8 mouse cellular contexts compared by ENCODE assay signal in the genomic region with DNA sequence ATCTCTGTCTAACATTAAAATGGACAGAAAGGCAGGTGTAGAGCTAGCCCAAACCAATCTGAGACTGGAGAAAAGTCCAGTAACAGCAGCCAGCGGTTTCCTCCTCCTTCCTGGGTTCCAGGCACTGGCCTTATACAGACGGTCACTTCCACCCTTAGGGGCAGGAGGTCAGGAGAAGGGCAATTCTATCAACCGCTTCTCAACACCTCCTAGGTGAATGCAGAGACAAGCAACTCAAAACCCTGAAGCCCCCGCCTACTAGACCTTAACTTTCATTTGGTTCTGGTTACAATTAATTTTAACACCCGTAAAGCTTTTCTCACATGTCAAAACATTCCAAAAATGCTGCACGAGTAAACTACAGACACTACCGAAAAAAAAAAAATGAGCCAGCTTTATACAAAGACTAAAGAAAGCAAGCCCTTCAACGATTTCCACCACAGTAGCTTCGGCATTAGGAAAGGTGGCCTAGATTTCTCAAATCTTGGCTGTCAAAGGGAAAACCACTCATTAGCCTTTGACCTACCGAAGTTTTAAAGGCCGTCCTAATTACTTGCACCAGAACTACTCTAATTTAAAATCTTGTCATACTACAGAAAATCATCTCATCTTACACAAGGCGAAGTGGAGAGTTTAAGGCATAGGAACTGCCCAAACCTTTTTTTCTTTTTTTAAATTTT. TPM values are rescaled to one million over a fixed set of nuclear protein-coding genes. Genes with fewer than 3 reads are reported as not detected.
DNase-seq lines count a peak whose midpoint lies in the region; ATAC-seq and TF ChIP-seq lines count a peak whose summit lies in the region.

No protein-coding gene starts in this region.

- H3K27me3 ChIP-seq in heart, embryonic 15.5 days = no peaks in the 10 kb centered on the region
- 0 out of 2 replicates have a peak, but pooled peaks cover 2% of the 10 kb centered on the region for H3K27me3 ChIP-seq in hindbrain, embryonic 13.5 days
- no peaks in the 10 kb centered on the region for H3K27me3 ChIP-seq in midbrain, embryonic 16.5 days (ENCODE audit: control insufficient read depth, insufficient read depth, low read depth, low read length)

- peak overlapping the region; percentile 98 for H3K27ac ChIP-seq in heart, embryonic 15.5 days
- peak overlapping the region; percentile 79 for H3K27ac ChIP-seq in bone marrow macrophage, adult 2 months (ENCODE audit: insufficient read depth, low read depth, low read length)
- H3K27ac ChIP-seq in hindbrain, embryonic 13.5 days = peak overlapping the region; percentile 98
- H3K27ac ChIP-seq in midbrain, embryonic 16.5 days (ENCODE audit: low read length) = peak overlapping the region; percentile 99

- H3K4me1 ChIP-seq in heart, embryonic 15.5 days (replicated peaks) = peaks cover 46% of the 10 kb centered on the region
- peaks cover 34% of the 10 kb centered on the region for H3K4me1 ChIP-seq in bone marrow macrophage, adult 2 months (ENCODE audit: control insufficient read depth, insufficient read depth, low read length)
- peaks cover 48% of the 10 kb centered on the region for H3K4me1 ChIP-seq in hindbrain, embryonic 13.5 days (replicated peaks)
- peaks cover 42% of the 10 kb centered on the region for H3K4me1 ChIP-seq in midbrain, embryonic 16.5 days (ENCODE audit: control insufficient read depth, insufficient read depth, low read length)

- ATAC-seq in heart, embryonic 15.5 days (replicated peaks; ENCODE audit: insufficient number of reproducible peaks, insufficient read depth, low FRiP score, low read depth) = no peak
- ATAC-seq in hindbrain, embryonic 13.5 days (ENCODE audit: low FRiP score) = no peak
- no peak for ATAC-seq in midbrain, embryonic 16.5 days

- H3K4me3 ChIP-seq in heart, embryonic 15.5 days = peak overlapping the region; percentile 76
- peak overlapping the region; percentile 95 for H3K4me3 ChIP-seq in bone marrow macrophage, adult 2 months (ENCODE audit: insufficient read depth, low read length)
- H3K4me3 ChIP-seq in hindbrain, embryonic 13.5 days = peak overlapping the region; percentile 74
- H3K4me3 ChIP-seq in midbrain, embryonic 16.5 days (ENCODE audit: low read depth, low read length) = peak overlapping the region; percentile 83

- intact Hi-C loops in heart, postnatal 36 days (cut with DNase I) = loop anchor here (10.0 kb wide), 1 partner anchor 397 kb away; no protein-coding TSS in a partner anchor

- H3K36me3 ChIP-seq in heart, embryonic 15.5 days = no peaks in the 10 kb centered on the region
- peaks cover 2% of the 10 kb centered on the region; the same call in 1 of the 2 replicates for H3K36me3 ChIP-seq in hindbrain, embryonic 13.5 days
- no peaks in the 10 kb centered on the region for H3K36me3 ChIP-seq in midbrain, embryonic 16.5 days (ENCODE audit: control insufficient read depth, insufficient read depth, low read length)

- H3K4me2 ChIP-seq in heart, embryonic 15.5 days = peak overlapping the region; percentile 81
- peak overlapping the region; percentile 88 for H3K4me2 ChIP-seq in hindbrain, embryonic 13.5 days
- peak overlapping the region; percentile 96 for H3K4me2 ChIP-seq in midbrain, embryonic 16.5 days (ENCODE audit: low read length)

- under 1% methylated on average over 12 of the region's 12 CpGs for WGBS in heart, embryonic 15.5 days
- WGBS in hindbrain, embryonic 13.5 days = 1% methylated on average over 12 of the region's 12 CpGs
- 2% methylated on average over 12 of the region's 12 CpGs for WGBS in midbrain, embryonic 16.5 days

- peak overlapping the region; percentile 93 for H3K9ac ChIP-seq in heart, embryonic 15.5 days
- peak overlapping the region; percentile 95 for H3K9ac ChIP-seq in hindbrain, embryonic 13.5 days
- H3K9ac ChIP-seq in midbrain, embryonic 16.5 days (ENCODE audit: low read depth, low read length) = peak overlapping the region; percentile 96

- DNase-seq in heart, postnatal 36 days = no peak
- no peak for DNase-seq in adrenal gland, postnatal 4 days (ENCODE audit: low spot score in 2 of 2)
- DNase-seq in urinary bladder, adult 18-20 months (ENCODE audit: low spot score in 2 of 2) = no peak
- no peak for DNase-seq in kidney, postnatal 14 days

- H3K9me3 ChIP-seq in heart, embryonic 15.5 days (replicated peaks) = no peaks in the 10 kb centered on the region
- H3K9me3 ChIP-seq in hindbrain, embryonic 13.5 days = no peaks in the 10 kb centered on the region
- H3K9me3 ChIP-seq in midbrain, embryonic 16.5 days (replicated peaks; ENCODE audit: control insufficient read depth, low read length, poor library complexity, severe bottlenecking) = no peaks in the 10 kb centered on the region

- no peak for TF ChIP-seq CTCF in bone marrow macrophage, adult 2 months (IDR thresholded peaks at IDR 0.05; ENCODE audit: low read depth, low read length)

- no peak for TF ChIP-seq POLR2A in bone marrow macrophage, adult 2 months (IDR thresholded peaks at IDR 0.05; ENCODE audit: borderline replicate concordance, low read depth, low read length)

RNA-seq across cellular contexts. Expression of a gene that starts 1.0 kb away (rescaled TPM):
- polyA plus RNA-seq in heart, embryonic 15.5 days (2015; fragmentation: Nextera tagmentation; extraction: Ambion mirVana) = 32.9 and 50.4 TPM in 2 replicates
- 10 to 100 TPM; 41.8 to 45.3 TPM for total RNA-seq in heart, postnatal 36 days (2021)
- polyA plus RNA-seq in bone marrow macrophage, adult 2 months (2012; ENCODE audit: insufficient read depth, insufficient read length, missing spikeins) = 100 and 135 TPM in 2 replicates
- 124 and 127 TPM in 2 replicates for polyA plus RNA-seq in hindbrain, embryonic 13.5 days (2015; fragmentation: Nextera tagmentation; extraction: Ambion mirVana)
- polyA plus RNA-seq in midbrain, embryonic 16.5 days (2015; fragmentation: Nextera tagmentation; extraction: Ambion mirVana) = 131 and 139 TPM in 2 replicates
- total RNA-seq in adrenal gland, postnatal 4 days (2021) = 100 to 1,000 TPM; 164 to 170 TPM

RNA-seq across cellular contexts. Expression of a gene that starts 7.9 kb away (rescaled TPM):
- 60.0 and 60.8 TPM in 2 replicates for polyA plus RNA-seq in heart, embryonic 15.5 days (2015; fragmentation: Nextera tagmentation; extraction: Ambion mirVana)
- total RNA-seq in heart, postnatal 36 days (2021) = 100 to 1,000 TPM; 102 to 117 TPM
- polyA plus RNA-seq in bone marrow macrophage, adult 2 months (2012; ENCODE audit: insufficient read depth, insufficient read length, missing spikeins) = 217 and 227 TPM in 2 replicates
- polyA plus RNA-seq in hindbrain, embryonic 13.5 days (2015; fragmentation: Nextera tagmentation; extraction: Ambion mirVana) = 68.7 and 71.8 TPM in 2 replicates
- 76.8 and 83.5 TPM in 2 replicates for polyA plus RNA-seq in midbrain, embryonic 16.5 days (2015; fragmentation: Nextera tagmentation; extraction: Ambion mirVana)
- 100 to 1,000 TPM; 110 to 128 TPM for total RNA-seq in adrenal gland, postnatal 4 days (2021)
